Mouse (Mus musculus) liver, postnatal 0 days (tissue): ENCODE measurements around the gene Mgat4d.

ENCODE experiments used
- CTCF ChIP-seq: sonication (generic); IDR thresholded peaks from 2 replicates; pipeline ENCODE4 v1.5.1; 2016; ENCODE audit warnings: antibody characterized with exemption, low read depth
- EP300 ChIP-seq: IDR thresholded peaks from 2 replicates; pipeline ENCODE4 v1.6.1; 2016; ENCODE audit warnings: antibody characterized with exemption, low read depth, mild to moderate bottlenecking

DNA sequence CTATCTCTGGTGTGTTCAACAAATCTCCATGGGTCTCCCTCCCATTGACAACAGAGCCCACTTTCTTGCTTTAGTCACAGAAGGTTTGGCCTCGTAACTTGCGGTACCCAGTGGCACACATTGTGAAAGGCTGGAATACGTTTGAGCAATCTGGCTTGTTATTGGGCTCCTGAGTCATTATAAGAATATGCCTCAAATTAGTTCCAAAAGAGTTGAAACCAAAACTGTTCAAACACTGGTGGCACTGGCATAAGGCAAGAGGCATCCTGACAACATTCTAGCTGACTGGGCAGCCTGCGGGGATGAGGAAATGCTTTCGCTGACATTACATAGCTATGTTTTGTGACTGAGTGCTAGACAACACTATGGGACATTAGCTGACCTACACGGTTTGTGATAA, 38.4 kb upstream of the Mgat4d start:
- TF ChIP-seq EP300, result no peak
- no peak for TF ChIP-seq CTCF
